Mouse (Mus musculus) E14TG2a.4 (cell line): ENCODE measurements at regions not wholly inside any gene's neighbourhood (a gene's known extent, or its start where the extent isn't known, plus 50 kb on each side); places are given as distances from the start of the nearest gene placed in this dataset.

Experiments used
- CTCF ChIP-seq: conservative IDR thresholded peaks from 2 replicates; pipeline ENCODE4 v1.5.1; 2014; ENCODE audit warnings: low read length
- NANOG ChIP-seq: IDR thresholded peaks from 2 replicates; pipeline ENCODE4 v1.6.1; 2014; ENCODE audit warnings: borderline replicate concordance, low read length, mixed read lengths
- POU5F1 ChIP-seq: IDR thresholded peaks from 2 replicates; pipeline ENCODE4 v1.6.1; 2014; ENCODE audit warnings: low read length, borderline replicate concordance

- no peak for TF ChIP-seq CTCF
- no peak for TF ChIP-seq NANOG
- TF ChIP-seq POU5F1 = no peak
Measured at GRCm38 (mm10) chr1:120943711-120944110, 341.5 kb downstream of the En1 start.
